Mouse (Mus musculus) right cerebral cortex, adult 18-20 months (tissue): ENCODE measurements around the gene Muc20.
A peak's percentile ranks its signal among the peaks of the same experiment; 100 is the strongest.

Source experiments
- DNase-seq: peaks from one replicate; pipeline ENCODE4 v3.0.0; 2022; ENCODE audit warnings: mixed read lengths

Gene Muc20

GRCm38 (mm10) chr16:32797426-32797689, at the start of gene Muc20:
Muc20 (minus strand) TSS chr16:32797435.
- DNase-seq: no peak

GRCm38 (mm10) chr16:32831501-32831900, 34.3 kb upstream of the Muc20 start:
- no peak for DNase-seq

- no peak for DNase-seq
These were observed 31.9 kb upstream of the Muc20 start for GRCm38 (mm10) chr16:32829104-32829503.

- no peak for DNase-seq
These were observed 29.3 kb upstream of the Muc20 start for GRCm38 (mm10) chr16:32826521-32826920.

- no peak for DNase-seq
These were observed 28.1 kb upstream of the Muc20 start for GRCm38 (mm10) chr16:32825380-32825779.

GRCm38 (mm10) chr16:32824061-32824460, 26.8 kb upstream of the Muc20 start:
- DNase-seq: no peak

- no peak for DNase-seq
These were observed 26.3 kb upstream of the Muc20 start for GRCm38 (mm10) chr16:32823487-32823886.

- DNase-seq: no peak
These were observed 25.6 kb upstream of the Muc20 start for GRCm38 (mm10) chr16:32822881-32823280.

- no peak for DNase-seq
These were observed 25.2 kb upstream of the Muc20 start for GRCm38 (mm10) chr16:32822450-32822827.

GRCm38 (mm10) chr16:32821772-32822449, 24.7 kb upstream of the Muc20 start:
- DNase-seq: no peak

- DNase-seq: no peak
These were observed 21.2 kb upstream of the Muc20 start for GRCm38 (mm10) chr16:32818441-32818840.

- DNase-seq: no peak
These were observed 20.8 kb upstream of the Muc20 start for GRCm38 (mm10) chr16:32818036-32818435.

- DNase-seq: no peak
These were observed 17.9 kb upstream of the Muc20 start for GRCm38 (mm10) chr16:32815160-32815605.

GRCm38 (mm10) chr16:32814539-32814938, 17.3 kb upstream of the Muc20 start:
- no peak for DNase-seq

- DNase-seq: no peak
These were observed 16.5 kb upstream of the Muc20 start for GRCm38 (mm10) chr16:32813771-32814170.

- no peak for DNase-seq
These were observed 16.1 kb upstream of the Muc20 start for GRCm38 (mm10) chr16:32813362-32813761.

- DNase-seq: peak; percentile 77
These were observed 15.7 kb upstream of the Muc20 start for GRCm38 (mm10) chr16:32812888-32813361.

GRCm38 (mm10) chr16:32810321-32810720, 13.1 kb upstream of the Muc20 start, which contains the start of gene Smbd1:
Smbd1 (minus strand) TSS chr16:32810477.
- no peak for DNase-seq

GRCm38 (mm10) chr16:32807408-32808185, 10.4 kb upstream of the Muc20 start:
- DNase-seq: no peak

- no peak for DNase-seq
These were observed 7.9 kb upstream of the Muc20 start for GRCm38 (mm10) chr16:32805151-32805550.

GRCm38 (mm10) chr16:32803901-32804300, 6.7 kb upstream of the Muc20 start:
- no peak for DNase-seq

- no peak for DNase-seq
These were observed 6.1 kb upstream of the Muc20 start for GRCm38 (mm10) chr16:32803252-32803853.

- no peak for DNase-seq
These were observed 384 bp downstream of the Muc20 start for GRCm38 (mm10) chr16:32796676-32797425.
